Mouse (Mus musculus) hindbrain, embryonic 10.5 days (tissue): ENCODE measurements at regions not wholly inside any gene's neighbourhood (a gene's known extent, or its start where the extent isn't known, plus 50 kb on each side); places are given as distances from the start of the nearest gene placed in this dataset.

ENCODE experiments used
- DNase-seq: peaks from one replicate; pipeline ENCODE4 v3.0.0-alpha.2; 2017; ENCODE audit warnings: low spot score
- H3K27ac ChIP-seq: fragments of 300-500 bp; sonication (generic); 2 replicates; pipeline ENCODE4 v1.5.1; 2016; ENCODE audit warnings: mild to moderate bottlenecking, moderate library complexity
- H3K27me3 ChIP-seq: fragments of 300-500 bp; sonication (generic); 2 replicates; pipeline ENCODE4 v1.6.1; 2016; ENCODE audit warnings: mild to moderate bottlenecking; ENCODE audit not compliant: poor library complexity, insufficient read depth, severe bottlenecking
- H3K36me3 ChIP-seq: fragments of 300-500 bp; sonication (generic); 2 replicates; pipeline ENCODE4 v1.6.1; 2016; ENCODE audit warnings: mild to moderate bottlenecking, moderate library complexity
- H3K4me1 ChIP-seq: fragments of 300-500 bp; sonication (generic); replicated peaks from 2 replicates; pipeline ENCODE4 v1.6.1; 2016; ENCODE audit warnings: mild to moderate bottlenecking
- H3K4me3 ChIP-seq: fragments of 300-500 bp; sonication (generic); 2 replicates; pipeline ENCODE4 v1.5.1; 2016; ENCODE audit warnings: mild to moderate bottlenecking, moderate library complexity
- H3K9me3 ChIP-seq: fragments of 300-500 bp; sonication (generic); 2 replicates; pipeline ENCODE4 v1.6.1; 2016; ENCODE audit warnings: mild to moderate bottlenecking, moderate library complexity
- WGBS: fragments of 180-500 bp; shearing (Covaris S2); methylation state at CpG from one replicate; pipeline ENCODE4 v1.1.7; 2016; 5-methylcytosine and 5-hydroxymethylcytosine counted together

DNA sequence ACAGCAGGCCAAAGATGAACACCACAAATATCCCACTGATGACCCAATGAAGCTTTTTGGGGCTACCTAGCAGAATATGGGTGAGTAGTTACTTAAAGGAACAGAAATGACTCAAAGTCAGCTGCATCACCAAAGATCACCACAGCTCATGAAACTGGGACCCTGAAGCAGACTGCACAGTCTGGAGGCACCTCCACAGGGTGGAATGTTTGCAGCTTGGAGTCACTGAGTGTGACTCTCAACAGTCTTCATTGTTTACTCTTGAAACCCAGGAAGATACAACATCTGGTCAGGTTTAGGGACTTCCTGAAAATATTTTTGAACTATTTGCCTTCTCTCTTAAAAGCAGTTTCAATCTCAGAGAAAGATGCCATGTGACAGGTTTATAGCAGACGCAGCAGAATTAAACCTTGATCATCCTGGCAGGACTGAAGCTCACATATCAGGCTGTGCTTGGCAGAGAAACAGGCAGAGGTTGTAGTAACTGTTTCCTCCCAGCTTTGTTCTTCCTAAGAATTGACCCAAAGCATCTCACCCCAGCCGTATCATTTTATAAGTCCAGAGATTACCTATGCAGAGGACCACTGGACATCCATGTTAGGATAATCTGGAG is 944.1 kb upstream of the Adgrl4 start:
- no peak overlapping the region for H3K27ac ChIP-seq
- H3K27me3 ChIP-seq: no peaks in the 10 kb centered on the region
- WGBS: 82% methylated on average over 2 of the region's 2 CpGs
- no peak overlapping the region for H3K4me3 ChIP-seq
- no peaks in the 10 kb centered on the region for H3K36me3 ChIP-seq
- DNase-seq: no peak
- H3K4me1 ChIP-seq: no peaks in the 10 kb centered on the region
- no peaks in the 10 kb centered on the region for H3K9me3 ChIP-seq

DNA sequence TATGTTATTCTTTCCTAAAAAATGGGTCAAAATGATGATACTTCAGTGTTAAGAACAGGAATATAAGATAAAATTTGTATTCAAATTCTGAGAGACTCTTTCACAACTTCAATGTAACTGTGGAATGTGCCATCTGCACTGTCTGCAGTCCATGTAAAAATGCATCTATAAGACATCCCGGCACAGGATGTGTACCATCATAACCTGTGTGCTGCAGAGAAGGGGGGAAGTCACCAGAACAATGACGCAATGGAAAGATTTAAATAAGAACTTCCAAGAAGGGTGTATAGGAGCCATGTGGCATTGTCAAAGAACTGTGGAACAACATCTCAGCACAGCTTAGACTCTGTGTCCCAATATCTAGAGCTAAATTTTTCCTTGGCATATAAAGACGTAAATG is 906.7 kb upstream of the Adgrl4 start:
- no peaks in the 10 kb centered on the region for H3K9me3 ChIP-seq
- no peak overlapping the region for H3K4me3 ChIP-seq
- H3K27ac ChIP-seq: no peak overlapping the region
- no peak for DNase-seq
- 94% methylated on average over 3 of the region's 3 CpGs for WGBS
- H3K4me1 ChIP-seq: no peaks in the 10 kb centered on the region
- H3K27me3 ChIP-seq: no peaks in the 10 kb centered on the region
- no peaks in the 10 kb centered on the region for H3K36me3 ChIP-seq

DNA sequence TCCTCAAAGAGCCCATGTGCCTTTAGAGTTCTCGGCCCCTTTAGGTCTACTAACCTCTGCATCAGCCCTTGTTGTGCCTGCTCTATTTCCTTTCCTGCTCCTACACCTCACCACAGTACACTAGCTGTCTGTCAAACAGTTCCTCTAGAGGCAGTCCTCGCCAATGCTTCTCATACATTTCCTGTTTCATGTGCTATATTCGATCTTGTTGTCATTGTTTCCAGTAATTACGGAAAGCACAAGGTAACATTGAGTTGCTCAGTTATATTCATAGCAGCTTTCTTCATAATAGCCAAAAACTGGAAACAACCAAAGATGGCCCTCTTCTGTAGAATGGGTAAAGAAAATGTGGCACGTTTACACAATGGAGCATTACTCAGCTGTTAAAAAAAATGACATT is 894.6 kb upstream of the Adgrl4 start:
- DNase-seq: no peak
- no peaks in the 10 kb centered on the region for H3K27me3 ChIP-seq
- 86% methylated on average over 5 of the region's 5 CpGs for WGBS

DNA sequence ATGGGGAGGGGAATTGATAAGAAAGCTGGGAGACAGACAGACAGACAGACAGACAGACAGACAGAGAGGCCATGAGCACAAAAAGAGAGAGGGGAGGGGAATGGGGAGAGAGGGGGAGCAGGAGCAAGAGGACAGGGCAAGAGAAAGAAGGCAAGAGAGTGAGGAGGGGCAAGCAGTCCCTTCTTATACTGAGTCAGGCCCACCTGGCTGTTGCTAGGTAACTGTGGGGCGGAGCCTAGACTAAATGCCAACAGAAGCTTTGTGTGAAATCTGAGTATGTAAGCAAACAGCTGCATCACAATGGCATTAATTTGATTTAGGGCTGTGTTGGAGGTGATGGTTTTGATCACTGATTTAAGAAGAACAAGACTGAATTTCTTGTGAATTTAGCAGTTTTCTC is 849.2 kb upstream of the Adgrl4 start:
- 48% methylated on average over 1 of the region's 1 CpGs for WGBS
- peak; percentile 6 for DNase-seq
- Histone ChIP-seq H3K4me1 (no peaks in the 10 kb centered on the region; the same call in 1 of the 2 replicates), H3K27me3 (no peaks in the 10 kb centered on the region), H3K9me3 (no peaks in the 10 kb centered on the region), H3K27ac (no peak overlapping the region), H3K36me3 (no peaks in the 10 kb centered on the region), H3K4me3 (no peak overlapping the region)

More for the DNA sequence above, 894.6 kb upstream of the Adgrl4 start:
- no peak overlapping the region for H3K4me3 ChIP-seq
- no peak overlapping the region for H3K27ac ChIP-seq
- no peaks in the 10 kb centered on the region for H3K4me1 ChIP-seq
- no peaks in the 10 kb centered on the region for H3K9me3 ChIP-seq
- H3K36me3 ChIP-seq: no peaks in the 10 kb centered on the region

DNA sequence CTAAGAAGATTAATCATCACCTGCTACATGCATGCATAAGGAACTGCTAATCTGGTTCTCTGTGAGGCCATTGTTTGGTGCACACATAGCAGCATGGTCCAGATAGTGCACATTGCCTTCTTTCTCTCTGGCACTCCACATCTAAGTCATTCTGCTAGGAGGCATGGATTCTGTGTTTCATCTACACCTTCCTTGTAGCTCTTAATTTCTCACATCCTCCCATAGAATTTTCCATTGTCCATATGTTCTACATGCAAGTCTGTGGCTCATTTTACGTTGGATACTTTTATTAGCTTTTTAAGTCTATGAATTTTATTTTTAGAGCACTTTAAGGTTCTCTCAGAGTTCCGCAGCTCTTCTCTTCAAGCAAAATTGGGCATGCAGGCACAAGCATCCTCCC is 846.7 kb upstream of the Adgrl4 start:
- 93% methylated on average over 2 of the region's 2 CpGs for WGBS
- no peak for DNase-seq
- Histone ChIP-seq H3K4me3 (no peak overlapping the region), H3K27ac (no peak overlapping the region), H3K27me3 (no peaks in the 10 kb centered on the region), H3K4me1 (no peaks in the 10 kb centered on the region; the same call in 1 of the 2 replicates), H3K9me3 (no peaks in the 10 kb centered on the region), H3K36me3 (no peaks in the 10 kb centered on the region)

DNA sequence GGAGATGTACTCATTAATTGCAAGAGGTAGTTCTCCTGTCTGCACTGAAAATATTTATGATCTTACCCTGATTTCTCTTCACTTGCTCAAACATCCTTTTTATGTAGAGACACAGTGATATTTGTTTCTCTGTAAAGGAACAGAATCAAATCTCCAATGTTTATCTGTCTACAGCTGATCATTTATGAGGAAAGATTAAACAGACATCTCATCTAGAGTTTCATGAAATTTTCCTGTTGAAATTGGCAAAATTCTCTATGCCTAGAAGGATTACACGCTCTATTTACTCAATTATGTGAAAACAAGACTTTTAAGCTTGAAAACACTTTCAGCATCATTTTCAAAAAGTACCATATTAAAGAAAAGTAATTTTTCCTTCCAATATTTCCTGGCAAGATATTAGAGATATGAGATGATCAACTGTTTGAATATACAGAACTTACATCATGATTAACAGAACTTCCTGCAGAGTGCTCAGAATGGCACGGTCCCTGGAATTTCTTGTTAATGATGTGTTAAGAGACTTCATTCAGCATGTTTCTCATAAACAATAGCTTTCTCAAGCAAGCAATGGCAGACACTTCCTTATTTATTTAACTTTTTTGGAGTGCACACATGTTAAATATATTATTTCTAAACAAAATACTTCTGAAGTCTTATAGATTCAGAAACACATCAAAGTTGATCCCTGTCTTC is 834.1 kb upstream of the Adgrl4 start:
- 79% methylated on average over 2 of the region's 2 CpGs for WGBS
- H3K36me3 ChIP-seq: no peaks in the 10 kb centered on the region
- H3K4me1 ChIP-seq: no peaks in the 10 kb centered on the region
- no peak overlapping the region for H3K27ac ChIP-seq
- H3K4me3 ChIP-seq: no peak overlapping the region
- DNase-seq: no peak
- H3K9me3 ChIP-seq: no peaks in the 10 kb centered on the region
- no peaks in the 10 kb centered on the region for H3K27me3 ChIP-seq

DNA sequence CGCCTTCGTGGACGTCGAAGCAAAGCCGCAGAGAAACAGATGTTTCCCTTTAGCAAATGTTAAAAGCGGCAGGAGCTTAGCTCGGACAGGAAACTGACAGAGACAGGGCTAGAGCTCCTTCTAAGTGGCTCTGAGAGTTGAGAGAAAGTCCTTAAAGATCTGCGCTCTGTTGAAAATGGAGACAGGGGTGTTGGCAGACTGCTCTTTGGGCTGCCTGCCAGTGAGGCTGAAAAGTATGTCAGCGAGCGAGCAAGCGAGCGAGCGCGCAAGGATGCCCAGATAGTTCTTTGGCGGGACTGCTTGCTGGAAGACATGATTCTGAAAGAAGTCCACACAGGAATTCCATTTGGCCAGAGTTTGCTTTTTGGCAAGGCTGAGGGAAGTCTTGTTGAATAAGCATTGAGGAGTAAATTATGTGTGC is 827.0 kb upstream of the Adgrl4 start:
- 83% methylated on average over 15 of the region's 15 CpGs for WGBS
- Histone ChIP-seq H3K4me3 (no peak overlapping the region), H3K9me3 (no peaks in the 10 kb centered on the region), H3K27ac (no peak overlapping the region), H3K4me1 (no peaks in the 10 kb centered on the region), H3K36me3 (no peaks in the 10 kb centered on the region), H3K27me3 (no peaks in the 10 kb centered on the region)
- DNase-seq: no peak

DNA sequence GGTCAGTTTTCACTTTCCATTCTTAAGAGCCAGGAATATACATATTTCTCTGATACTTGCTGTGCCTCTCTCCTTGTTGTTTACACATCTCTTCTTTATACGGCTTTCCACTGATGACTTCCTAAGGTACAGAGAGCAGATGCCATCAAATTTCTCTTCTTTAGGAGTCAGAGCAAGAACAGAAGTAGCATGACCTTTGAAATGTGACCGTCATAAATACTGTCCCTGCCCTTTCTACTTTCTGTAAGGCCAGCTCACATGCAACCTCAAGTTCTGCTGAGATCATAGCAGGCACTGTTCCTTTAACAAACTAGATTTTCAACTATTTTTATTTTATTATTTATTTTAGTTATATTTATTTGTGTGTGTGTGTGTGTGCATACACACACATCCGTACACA is 800.1 kb upstream of the Adgrl4 start:
- no peak for DNase-seq
- 95% methylated on average over 3 of the region's 3 CpGs for WGBS
- Histone ChIP-seq H3K27me3 (no peaks in the 10 kb centered on the region), H3K9me3 (no peaks in the 10 kb centered on the region), H3K36me3 (no peaks in the 10 kb centered on the region), H3K4me3 (no peak overlapping the region), H3K4me1 (no peaks in the 10 kb centered on the region), H3K27ac (no peak overlapping the region)

DNA sequence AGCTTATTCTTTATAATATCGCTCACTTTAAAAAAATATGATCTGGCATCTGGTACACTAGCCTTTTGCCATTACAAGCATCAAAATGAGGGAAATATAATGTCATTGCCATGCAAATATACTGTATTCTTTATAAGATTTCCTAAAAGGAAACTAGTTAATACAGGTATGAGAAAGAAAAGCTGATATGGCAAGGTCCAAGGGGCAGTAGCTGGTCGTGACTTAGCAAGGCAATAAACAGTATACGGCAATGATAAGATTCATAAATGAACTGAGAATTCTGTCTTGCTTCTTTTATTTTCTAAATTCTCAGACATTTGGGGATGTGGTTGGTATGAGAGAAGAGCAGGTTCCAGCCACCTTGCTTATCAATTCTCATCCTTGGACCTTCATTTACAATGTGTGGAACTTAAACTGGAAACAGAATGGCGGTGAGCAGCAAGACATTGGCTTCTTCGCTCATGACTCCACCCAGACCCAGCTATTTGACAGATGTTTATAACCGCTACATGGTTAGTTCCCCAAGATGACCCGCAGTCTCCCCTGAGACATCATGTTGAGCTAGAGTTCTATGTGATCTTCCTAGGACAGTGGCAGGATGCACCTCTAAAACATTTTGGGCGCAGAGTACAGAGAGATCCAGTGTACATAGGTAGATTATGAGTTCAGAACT is 797.5 kb upstream of the Adgrl4 start:
- no peaks in the 10 kb centered on the region for H3K4me1 ChIP-seq
- no peak for DNase-seq
- WGBS: 95% methylated on average over 8 of the region's 8 CpGs
- H3K9me3 ChIP-seq: no peaks in the 10 kb centered on the region
- H3K27me3 ChIP-seq: no peaks in the 10 kb centered on the region
- no peak overlapping the region for H3K27ac ChIP-seq
- H3K36me3 ChIP-seq: no peaks in the 10 kb centered on the region
- H3K4me3 ChIP-seq: no peak overlapping the region

DNA sequence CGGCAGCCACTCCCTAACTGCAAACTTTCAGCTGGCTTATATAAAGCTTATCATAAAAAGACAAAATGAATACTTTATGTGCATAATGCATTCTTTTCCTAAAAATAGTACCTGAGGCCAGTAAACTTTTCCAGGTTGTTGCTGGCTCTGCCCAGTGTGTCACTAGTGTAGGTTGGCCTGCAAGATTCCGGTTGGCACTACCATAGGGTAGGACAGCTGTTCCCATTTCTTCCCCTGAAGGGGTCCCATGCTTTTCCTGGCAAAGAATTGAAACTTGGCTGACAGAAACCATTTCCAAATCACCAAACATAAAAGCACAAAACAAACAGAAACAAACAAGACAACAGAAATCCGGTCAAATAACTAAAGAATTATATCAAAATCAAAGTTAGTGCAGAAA is 789.6 kb upstream of the Adgrl4 start:
- Histone ChIP-seq H3K27me3 (no peaks in the 10 kb centered on the region), H3K4me3 (no peak overlapping the region), H3K36me3 (no peaks in the 10 kb centered on the region), H3K4me1 (no peaks in the 10 kb centered on the region), H3K27ac (no peak overlapping the region), H3K9me3 (no peaks in the 10 kb centered on the region)
- no peak for DNase-seq
- 96% methylated on average over 3 of the region's 3 CpGs for WGBS

DNA sequence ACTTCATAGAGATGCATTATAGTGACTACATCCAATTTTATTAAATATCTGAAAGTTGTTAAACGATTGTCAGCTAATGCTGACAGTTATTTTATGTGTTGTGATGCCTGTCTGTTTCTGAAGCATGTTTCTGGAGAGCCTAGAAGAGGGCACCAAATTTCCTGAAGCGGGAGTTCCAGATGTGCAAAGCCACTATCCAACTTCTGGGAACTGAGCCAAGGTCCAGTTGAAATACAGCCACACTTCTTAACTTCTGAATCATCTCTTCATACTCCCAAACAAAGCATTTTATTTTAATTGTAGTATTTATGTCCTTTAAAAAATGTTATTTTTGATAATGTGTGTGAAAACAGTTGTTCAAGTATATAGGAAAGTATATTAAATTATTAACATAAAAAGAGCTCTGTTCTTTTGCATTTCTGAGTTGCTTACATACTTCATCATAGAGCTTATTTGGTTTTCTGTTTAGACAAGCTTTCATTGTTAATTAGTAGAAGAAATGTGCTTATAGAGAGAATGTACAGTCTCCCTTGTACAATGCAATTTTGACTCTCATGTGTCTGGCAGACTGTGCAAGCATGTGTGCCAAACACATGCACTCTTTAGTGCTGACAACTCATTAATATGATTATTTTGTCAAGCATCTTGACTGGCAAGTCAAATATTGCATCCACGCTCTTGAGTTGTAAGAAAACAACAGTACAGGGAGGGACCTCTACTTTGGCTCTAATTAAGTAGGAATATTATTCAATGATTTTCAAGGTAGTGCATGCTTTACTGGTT is 787.7 kb upstream of the Adgrl4 start:
- WGBS: 87% methylated on average over 3 of the region's 3 CpGs
- H3K4me3 ChIP-seq: no peak overlapping the region
- H3K27me3 ChIP-seq: no peaks in the 10 kb centered on the region
- no peaks in the 10 kb centered on the region for H3K4me1 ChIP-seq
- H3K36me3 ChIP-seq: no peaks in the 10 kb centered on the region
- no peaks in the 10 kb centered on the region for H3K9me3 ChIP-seq
- no peak for DNase-seq
- no peak overlapping the region for H3K27ac ChIP-seq

DNA sequence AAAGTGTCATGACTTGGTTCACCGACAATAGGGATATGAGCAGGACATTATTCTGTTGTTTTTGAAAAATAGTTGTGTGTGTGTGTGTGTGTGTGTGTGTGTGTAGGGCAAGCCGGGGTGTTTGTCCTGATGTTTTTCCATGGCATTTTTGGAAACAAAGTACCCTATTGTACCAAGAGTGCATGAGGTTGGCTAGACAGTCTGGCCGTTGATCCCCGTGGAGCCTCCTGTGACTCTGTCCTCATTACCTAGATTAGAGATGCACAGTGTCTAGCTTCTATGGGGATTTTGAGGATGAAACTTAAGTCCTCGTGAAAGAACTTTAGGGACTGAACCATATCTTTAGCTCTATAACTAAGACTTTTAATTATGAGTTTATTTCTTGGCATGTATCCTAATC is 741.9 kb upstream of the Adgrl4 start:
- DNase-seq: no peak
- H3K27ac ChIP-seq: no peak overlapping the region
- H3K4me3 ChIP-seq: no peak overlapping the region
- no peaks in the 10 kb centered on the region for H3K4me1 ChIP-seq
- no peaks in the 10 kb centered on the region for H3K36me3 ChIP-seq
- 82% methylated on average over 5 of the region's 5 CpGs for WGBS
- no peaks in the 10 kb centered on the region for H3K9me3 ChIP-seq
- no peaks in the 10 kb centered on the region for H3K27me3 ChIP-seq

DNA sequence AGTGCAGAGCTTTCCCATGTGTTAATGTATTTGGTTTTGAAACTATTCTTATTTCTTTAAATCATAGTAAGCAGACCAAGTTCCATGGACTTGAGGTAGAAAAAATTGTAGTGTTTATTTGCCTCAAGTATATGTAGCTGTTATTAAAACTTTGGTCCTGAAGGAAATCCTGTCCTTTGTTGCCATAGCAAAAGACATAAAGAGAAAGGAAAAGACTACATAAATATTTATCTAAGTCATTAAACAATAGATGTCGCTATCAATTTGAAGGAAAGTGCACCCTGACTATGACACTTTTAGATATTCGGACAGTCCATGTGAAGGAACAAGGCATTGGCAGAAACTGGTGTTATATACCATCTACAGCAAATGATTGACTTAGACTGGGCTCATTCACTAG is 737.7 kb upstream of the Adgrl4 start:
- WGBS: 82% methylated on average over 2 of the region's 2 CpGs
- no peaks in the 10 kb centered on the region for H3K9me3 ChIP-seq

More for the DNA sequence above, 737.7 kb upstream of the Adgrl4 start:
- Histone ChIP-seq H3K36me3 (no peaks in the 10 kb centered on the region), H3K27me3 (no peaks in the 10 kb centered on the region), H3K4me1 (no peaks in the 10 kb centered on the region), H3K27ac (no peak overlapping the region), H3K4me3 (no peak overlapping the region)
- no peak for DNase-seq
